Mouse (Mus musculus) heart, adult 18-20 months (tissue): Measurements from ENCODE around the gene Serinc5. TPM values are rescaled to one million over a fixed set of nuclear protein-coding genes. Genes with fewer than 3 reads are reported as not detected.
"Not testable (repeated sequence)": the region's sequence is repeated elsewhere in the genome, so short reads cannot be mapped to it uniquely, and the experiment has no call there.

Experiments used
- DNase-seq, 2 experiments: peaks; one replicate each; pipeline ENCODE4 v3.0.0; 2021 to 2022; ENCODE audit warnings: mixed read lengths in 1 of 2
- long read RNA-seq, 2 experiments: library from polyadenylated mRNA; stranded (forward); transcript quantifications; one replicate each; pipeline ENCODE4 v2.0.0; 2021
- total RNA-seq, 2 experiments: library from RNA; stranded (reverse); gene quantifications; 2 replicates each; pipeline ENCODE4 v1.2.3; 2021

Serinc5 gene
- total RNA-seq = 10 to 100 TPM; 10.2 to 12.4 TPM
- long read RNA-seq, experiment 1, full-length matches to known transcripts = 13 of 14 reads
- long read RNA-seq, experiment 1, partial matches to known transcripts = 1 of 14 reads
- long read RNA-seq, experiment 1, other reads (novel, unspliced or antisense) = 0 of 14 reads
- long read RNA-seq, experiment 2, full-length matches to known transcripts = 2 of 3 reads
- long read RNA-seq, experiment 2, partial matches to known transcripts = 1 of 3 reads
- long read RNA-seq, experiment 2, other reads (novel, unspliced or antisense) = 0 of 3 reads

GRCm38 (mm10) chr13:92610311-92611221 is at the start of gene Serinc5:
Gene Serinc5, plus strand, starts transcription at chr13:92611091.
- DNase-seq = peak; percentile 97 to 99

- DNase-seq = no peak
Measured at GRCm38 (mm10) chr13:92576072-92576471, 34.8 kb upstream of the Serinc5 start, which contains the start of gene Spz1. Gene Spz1, minus strand, starts transcription at chr13:92576172.

- no peak for DNase-seq
Measured at GRCm38 (mm10) chr13:92576688-92577087, 34.2 kb upstream of the Serinc5 start.

- no peak for DNase-seq
Measured at GRCm38 (mm10) chr13:92578210-92578609, 32.7 kb upstream of the Serinc5 start.

- peak; percentile 72 to 91 for DNase-seq
Measured at GRCm38 (mm10) chr13:92580220-92581043, 30.5 kb upstream of the Serinc5 start.

- DNase-seq = no peak
Measured at GRCm38 (mm10) chr13:92584094-92584717, 26.7 kb upstream of the Serinc5 start.

GRCm38 (mm10) chr13:92588704-92589103 is 22.2 kb upstream of the Serinc5 start:
- no peak for DNase-seq

- DNase-seq = peak in 1 of 2 experiments; percentile 45
Measured at GRCm38 (mm10) chr13:92589255-92589654, 21.6 kb upstream of the Serinc5 start.

GRCm38 (mm10) chr13:92591225-92591624 is 19.7 kb upstream of the Serinc5 start:
- DNase-seq = no peak

GRCm38 (mm10) chr13:92592268-92592785 is 18.6 kb upstream of the Serinc5 start:
- no peak for DNase-seq

- DNase-seq = peak; percentile 38 to 55
Measured at GRCm38 (mm10) chr13:92592786-92593635, 17.9 kb upstream of the Serinc5 start.

- DNase-seq = no peak
Measured at GRCm38 (mm10) chr13:92593731-92594396, 17.0 kb upstream of the Serinc5 start.

- DNase-seq = no peak
Measured at GRCm38 (mm10) chr13:92594481-92594880, 16.4 kb upstream of the Serinc5 start.

GRCm38 (mm10) chr13:92594907-92595306 is 16.0 kb upstream of the Serinc5 start:
- DNase-seq = no peak

GRCm38 (mm10) chr13:92595424-92595823 is 15.5 kb upstream of the Serinc5 start:
- DNase-seq = no peak

GRCm38 (mm10) chr13:92605306-92605705 is 5.6 kb upstream of the Serinc5 start:
- DNase-seq = not testable (repeated sequence)

GRCm38 (mm10) chr13:92609486-92610310 is 1.2 kb upstream of the Serinc5 start:
- peak; percentile 71 to 78 for DNase-seq

- no peak for DNase-seq
Measured at GRCm38 (mm10) chr13:92611254-92611784, 428 bp downstream of the Serinc5 start.

- DNase-seq = no peak
Measured at GRCm38 (mm10) chr13:92611917-92612316, 1.0 kb downstream of the Serinc5 start.
